Mouse (Mus musculus): ENCODE data around the gene Tef.

The Tef gene

GRCm38 (mm10) chr15:81851375-81851774 is 49.2 kb downstream of the Tef start:
- DNase-seq = no peak

GRCm38 (mm10) chr15:81852411-81853000 is 50.3 kb downstream of the Tef start:
- peak; percentile 21 to 40 for DNase-seq

- DNase-seq = no peak
These were observed 50.9 kb downstream of the Tef start for GRCm38 (mm10) chr15:81853081-81853480.

- DNase-seq = peak; percentile 88 to 93
These were observed 54.0 kb downstream of the Tef start for GRCm38 (mm10) chr15:81856030-81856790.

GRCm38 (mm10) chr15:81856938-81857723 is 54.9 kb downstream of the Tef start:
- DNase-seq = peak; percentile 52 to 55

- no peak for DNase-seq
These were observed 55.5 kb downstream of the Tef start for GRCm38 (mm10) chr15:81857724-81858116.

GRCm38 (mm10) chr15:81858138-81858516 is 55.9 kb downstream of the Tef start:
- peak; percentile 95 to 96 for DNase-seq

- DNase-seq = peak; percentile 76 to 82
These were observed 56.5 kb downstream of the Tef start, which contains the start of gene Tob2 for GRCm38 (mm10) chr15:81858517-81859329. Gene Tob2, minus strand, starts transcription at chr15:81858796.

- DNase-seq = peak; percentile 93 to 96
These were observed 57.4 kb downstream of the Tef start for GRCm38 (mm10) chr15:81859330-81860255.

GRCm38 (mm10) chr15:81860471-81861135 is 58.4 kb downstream of the Tef start:
- peak; percentile 68 to 70 for DNase-seq

- DNase-seq = no peak
These were observed 62.0 kb downstream of the Tef start for GRCm38 (mm10) chr15:81864238-81864637.

- no peak for DNase-seq
These were observed 67.8 kb downstream of the Tef start for GRCm38 (mm10) chr15:81869985-81870384.

- DNase-seq = peak; percentile 91
These were observed 69.5 kb downstream of the Tef start, which contains the start of gene Phf5a for GRCm38 (mm10) chr15:81871604-81872261. Gene Phf5a, minus strand, starts transcription at chr15:81871911.

GRCm38 (mm10) chr15:81872262-81873136 is 70.3 kb downstream of the Tef start, which contains the start of gene Aco2:
Gene Aco2, plus strand, starts transcription at chr15:81872309.
- DNase-seq = peak; percentile 100

Measured in cerebellum, postnatal 10 days (tissue).